Mouse (Mus musculus) bone marrow macrophage, adult 2 months (primary cell): ENCODE results near the gene Opa1. TPM values are rescaled to one million over a fixed set of nuclear protein-coding genes. Genes with fewer than 3 reads are reported as not detected.
A peak's percentile ranks its signal among the peaks of the same experiment; 100 is the strongest.

Source experiments
- H3K27ac ChIP-seq: 2 replicates; pipeline ENCODE4 v1.5.1; 2012; ENCODE audit warnings: low read depth, low read length; ENCODE audit not compliant: insufficient read depth
- H3K4me1 ChIP-seq: 2 replicates; pipeline ENCODE4 v1.6.1; 2012; ENCODE audit warnings: low read length; ENCODE audit not compliant: control insufficient read depth, insufficient read depth
- H3K4me3 ChIP-seq: 2 replicates; pipeline ENCODE4 v1.5.1; 2012; ENCODE audit warnings: mild to moderate bottlenecking, low read length, moderate library complexity; ENCODE audit not compliant: insufficient read depth
- CTCF ChIP-seq: IDR thresholded peaks from 2 replicates; pipeline ENCODE4 v1.5.1; 2012; ENCODE audit warnings: low read depth, mild to moderate bottlenecking, low read length, moderate library complexity
- POLR2A ChIP-seq: IDR thresholded peaks from 2 replicates; pipeline ENCODE4 v1.6.1; 2012; ENCODE audit warnings: mild to moderate bottlenecking, low read depth, low read length, borderline replicate concordance
- polyA plus RNA-seq: library from polyadenylated mRNA; stranded (reverse); fragments of >200 nt; gene quantifications from 2 replicates; pipeline ENCODE4 v1.2.4, GENCODE M21; 2012; ENCODE audit not compliant: missing spikeins, insufficient read depth, insufficient read length

The Opa1 gene
- polyA plus RNA-seq, result 27.3 and 30.8 TPM in 2 replicates

DNA sequence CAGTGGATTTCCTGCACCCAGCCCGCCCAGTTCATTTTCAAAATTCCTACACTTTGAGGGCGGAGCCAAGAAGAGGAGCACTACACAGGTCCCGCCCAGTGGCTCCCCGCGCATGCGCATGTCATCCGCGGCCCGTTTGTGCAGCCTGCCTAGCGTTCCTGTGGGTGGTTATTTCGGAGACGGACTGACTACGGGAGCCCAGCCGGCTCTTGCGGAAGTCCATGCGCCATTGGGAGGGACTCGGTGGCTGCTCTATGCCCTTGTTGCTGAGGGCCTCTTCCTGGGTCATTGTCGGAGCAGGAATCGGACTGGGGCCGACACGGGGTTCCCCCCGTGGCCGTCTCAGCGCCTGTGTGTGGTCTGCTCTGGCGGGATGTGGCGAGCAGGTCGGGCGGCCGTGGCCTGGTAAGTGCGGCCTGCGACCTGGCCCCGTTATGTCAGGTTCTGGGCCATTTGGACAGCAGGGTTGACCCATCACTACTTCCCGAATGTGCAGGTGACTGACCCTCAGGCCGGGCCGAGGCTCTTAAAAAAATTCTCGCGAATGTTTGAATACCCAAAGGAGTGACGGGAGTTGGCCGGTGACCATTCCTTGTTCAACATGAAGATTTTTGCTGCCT is at the start of gene Opa1:
Opa1 (plus strand) TSS at position 168 of the 620 bp plus-strand sequence.
- H3K27ac ChIP-seq, result peak within 1 kb of the TSS; percentile 41

DNA sequence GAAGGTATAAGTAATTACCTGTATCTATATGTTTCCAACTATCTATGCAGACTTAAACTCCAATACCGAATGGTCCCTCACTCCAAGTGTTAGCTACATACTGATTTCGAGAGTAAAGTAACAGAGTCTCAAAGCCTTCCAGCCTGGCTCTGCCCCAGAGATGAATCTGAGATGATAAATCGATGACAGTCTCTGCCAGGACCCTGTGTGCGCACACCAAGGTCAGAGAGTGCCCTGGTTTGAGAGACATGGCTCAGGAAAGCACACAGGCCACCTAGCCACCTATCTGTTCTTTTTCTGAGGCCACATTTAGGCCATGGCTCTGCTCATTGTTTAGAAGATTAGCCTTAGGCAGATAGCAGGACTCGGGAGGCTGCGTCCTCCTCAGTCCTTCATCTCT is 45.5 kb upstream of the Opa1 start:
- TF ChIP-seq POLR2A (no peak), CTCF (no peak)
- Histone ChIP-seq H3K27ac (no peak overlapping the region), H3K4me1 (no peaks in the 10 kb centered on the region), H3K4me3 (no peak overlapping the region)

More for the DNA sequence above, at the start of gene Opa1:
- Histone ChIP-seq H3K4me3 (peak within 1 kb of the TSS; percentile 92), H3K4me1 (peaks cover 2% of the 10 kb centered on the region; the same call in 1 of the 2 replicates)
- no peak for TF ChIP-seq POLR2A

DNA sequence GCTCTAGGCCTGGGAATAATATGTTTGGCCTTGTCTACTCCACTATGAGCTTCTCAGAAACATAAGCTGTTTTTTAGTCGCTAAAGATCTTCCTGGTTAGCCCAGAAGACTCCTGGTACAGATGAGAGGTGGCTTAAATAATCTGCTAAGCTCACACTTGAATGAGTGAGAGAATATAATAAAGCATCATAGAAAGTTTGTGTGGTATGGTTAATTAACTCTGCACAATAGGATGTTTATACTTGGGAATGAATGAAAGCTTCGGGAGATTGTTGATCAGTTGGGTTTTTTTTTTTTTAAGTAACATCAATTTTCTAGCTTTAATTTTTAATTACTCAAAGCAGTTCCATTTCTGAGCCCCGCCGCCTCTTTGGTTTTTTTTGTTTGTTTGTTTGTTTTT is 43.3 kb upstream of the Opa1 start:
- no peak overlapping the region for H3K4me3 ChIP-seq
- H3K27ac ChIP-seq, result no peak overlapping the region
- H3K4me1 ChIP-seq, result no peaks in the 10 kb centered on the region
- TF ChIP-seq POLR2A (no peak), CTCF (no peak)

DNA sequence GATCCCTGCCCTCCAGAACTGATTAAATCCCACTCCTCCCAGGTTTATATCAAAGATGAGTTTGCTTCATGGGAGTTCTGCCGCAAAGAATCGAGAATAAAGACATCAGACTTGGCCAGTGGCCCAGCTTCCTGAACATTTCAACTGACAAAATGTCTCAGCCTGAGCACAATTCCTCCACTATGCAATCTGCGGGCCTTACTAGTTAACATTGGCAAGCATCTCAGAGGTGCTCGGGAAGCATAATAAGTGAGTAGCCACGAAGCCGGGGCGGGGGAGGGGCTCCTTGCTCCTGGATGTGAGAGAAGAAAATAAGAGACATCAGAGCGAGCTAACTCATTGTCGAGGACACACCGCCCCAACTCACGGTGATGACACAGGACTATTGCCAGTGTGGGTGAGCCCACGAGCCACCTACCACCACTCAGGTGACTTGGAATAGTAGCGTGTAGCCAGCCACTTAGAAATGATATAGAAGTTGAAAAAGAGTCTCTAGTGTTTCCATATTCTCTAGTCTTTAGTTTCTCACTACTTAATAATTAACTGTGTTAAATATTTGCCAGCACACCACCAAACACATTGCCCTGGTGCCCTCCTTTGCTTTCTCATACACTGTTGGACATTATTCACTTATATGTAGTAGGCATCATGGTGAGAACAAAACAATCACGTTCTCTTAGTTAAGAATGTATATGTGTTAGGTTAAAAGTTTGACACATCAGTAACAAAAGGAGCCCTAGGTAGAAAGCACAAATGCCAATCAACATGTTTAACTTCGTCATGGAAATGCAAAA is 42.5 kb upstream of the Opa1 start:
- Histone ChIP-seq H3K27ac (no peak overlapping the region), H3K4me3 (no peak overlapping the region), H3K4me1 (no peaks in the 10 kb centered on the region)
- TF ChIP-seq POLR2A (no peak), CTCF (no peak)

DNA sequence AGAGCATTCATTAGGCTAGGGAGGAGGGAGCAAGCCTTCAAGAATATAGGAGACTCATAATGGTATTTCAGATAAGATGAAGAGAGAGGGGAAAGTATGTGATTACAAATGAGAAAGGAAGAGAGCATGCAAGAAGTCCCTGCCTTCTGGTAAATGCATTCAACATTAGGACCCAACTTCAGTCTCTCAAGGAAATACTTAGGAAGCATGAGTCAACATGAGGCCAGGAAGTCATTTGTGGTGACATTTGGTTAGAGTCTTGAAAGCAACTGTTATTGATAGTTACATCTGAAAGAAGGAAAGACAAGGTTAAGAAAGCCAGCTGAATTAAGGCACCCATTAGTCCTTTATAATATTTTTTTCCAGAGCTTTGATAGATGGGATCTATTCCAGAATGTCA is 39.2 kb upstream of the Opa1 start:
- no peak overlapping the region for H3K27ac ChIP-seq
- no peaks in the 10 kb centered on the region for H3K4me1 ChIP-seq
- no peak overlapping the region for H3K4me3 ChIP-seq
- TF ChIP-seq POLR2A (no peak), CTCF (no peak)

DNA sequence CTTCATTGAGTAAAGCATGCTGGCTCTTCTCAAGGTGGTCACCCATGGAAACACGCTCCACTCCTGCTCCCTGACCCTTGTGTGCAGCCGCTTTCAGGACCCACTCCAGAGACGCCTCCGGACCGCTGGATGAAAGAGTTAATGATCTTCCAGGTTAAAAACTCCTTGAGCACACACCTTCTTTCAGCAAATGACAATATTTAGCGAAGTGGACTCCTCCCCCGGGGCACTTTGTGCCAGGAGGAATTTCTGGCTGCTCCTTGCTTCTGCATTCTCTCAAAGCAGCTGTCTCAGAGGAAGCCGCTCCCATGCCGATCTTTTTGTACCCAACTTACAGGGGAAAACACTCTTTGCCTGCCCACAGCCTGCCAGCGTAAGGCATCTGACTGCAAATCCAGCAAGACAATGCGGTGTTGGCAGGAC is 37.9 kb upstream of the Opa1 start:
- H3K27ac ChIP-seq, result no peak overlapping the region
- H3K4me1 ChIP-seq, result no peaks in the 10 kb centered on the region
- TF ChIP-seq POLR2A (no peak), CTCF (no peak)
- no peak overlapping the region for H3K4me3 ChIP-seq

DNA sequence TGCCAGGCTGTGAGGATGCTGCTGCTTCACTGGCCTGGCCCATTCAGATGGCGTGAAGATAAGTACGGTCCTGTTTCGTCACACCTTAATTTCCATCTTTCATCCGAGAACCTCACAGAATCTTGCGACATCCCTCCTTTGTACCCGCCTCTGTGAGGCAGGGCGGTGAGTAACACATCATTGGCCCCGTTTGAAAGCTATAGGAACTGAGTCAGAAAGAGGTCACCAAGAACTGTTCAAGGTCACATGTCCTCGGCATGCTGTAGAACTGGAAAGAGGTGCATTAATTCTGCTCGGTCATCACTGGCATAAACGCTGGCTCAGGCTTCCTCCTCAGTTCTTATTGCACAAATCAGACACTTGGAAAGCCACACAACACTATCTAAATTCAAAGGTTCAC is 34.3 kb upstream of the Opa1 start, which contains the start of gene Atp13a4:
Atp13a4 (minus strand) TSS at position 36 of the 400 bp plus-strand sequence.
- no peak within 1 kb of the TSS for H3K27ac ChIP-seq
- H3K4me1 ChIP-seq, result no peaks in the 10 kb centered on the region
- H3K4me3 ChIP-seq, result no peak within 1 kb of the TSS
- no peak for TF ChIP-seq CTCF
- no peak for TF ChIP-seq POLR2A

DNA sequence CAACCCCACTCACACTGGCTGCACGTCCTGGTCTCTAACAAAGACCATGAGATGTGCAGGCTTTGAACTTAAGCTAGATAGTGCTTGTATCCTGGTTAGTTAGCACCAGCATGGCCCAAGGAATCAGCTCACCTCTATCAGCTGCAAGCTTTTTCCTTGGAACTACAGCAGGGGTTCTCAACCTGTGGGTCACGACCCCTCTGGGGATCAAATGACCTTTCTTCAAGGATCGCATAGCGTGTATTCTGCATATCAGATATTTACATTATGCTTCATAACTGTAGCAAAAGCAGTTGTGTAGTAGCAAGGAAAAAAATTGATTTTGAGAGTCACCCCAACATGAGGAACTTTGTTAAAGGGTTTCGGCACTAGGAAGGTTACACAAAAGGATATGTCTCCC is 19.5 kb upstream of the Opa1 start:
- H3K27ac ChIP-seq, result no peak overlapping the region
- TF ChIP-seq POLR2A, result no peak
- no peaks in the 10 kb centered on the region for H3K4me1 ChIP-seq
- H3K4me3 ChIP-seq, result no peak overlapping the region

DNA sequence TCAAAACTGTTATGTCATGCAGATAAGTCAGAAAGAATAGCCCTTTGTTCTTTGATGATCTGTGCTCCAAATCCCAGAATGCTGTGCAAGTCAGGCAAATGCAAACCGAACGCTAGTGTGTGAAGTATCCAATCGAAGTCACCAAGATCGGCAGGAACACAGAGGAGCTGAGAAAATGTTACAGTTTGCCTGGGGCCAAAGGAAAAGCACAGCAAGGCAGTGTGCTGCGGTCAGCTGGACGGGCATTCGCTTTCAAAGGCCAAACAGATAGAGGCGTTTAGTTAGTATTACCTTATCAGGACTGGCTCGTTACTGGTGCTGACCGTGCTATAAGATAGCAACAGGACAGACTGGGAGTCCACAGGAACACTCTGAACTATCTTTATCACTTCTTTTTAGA is 18.7 kb upstream of the Opa1 start:
- Histone ChIP-seq H3K4me3 (no peak overlapping the region), H3K4me1 (no peaks in the 10 kb centered on the region), H3K27ac (no peak overlapping the region)
- TF ChIP-seq CTCF (no peak), POLR2A (no peak)

DNA sequence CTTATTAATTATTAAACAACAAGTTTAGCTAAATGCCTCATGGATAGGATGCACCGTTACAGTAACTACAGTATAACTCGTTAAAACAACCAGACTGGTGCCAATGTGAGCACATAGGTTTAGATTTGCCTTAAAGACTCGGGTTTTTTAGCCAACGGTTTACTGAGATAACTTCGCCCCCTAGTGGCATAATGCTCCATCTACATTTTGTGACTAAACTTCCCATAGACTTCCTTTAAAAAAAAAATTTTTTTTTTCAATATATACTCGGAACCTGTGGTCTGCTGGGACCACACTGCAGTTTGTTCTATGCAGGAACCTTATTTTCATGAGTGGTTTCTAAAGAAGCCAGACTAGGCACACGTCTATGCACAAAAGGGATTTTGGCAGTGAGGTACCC is 18.3 kb upstream of the Opa1 start:
- no peak for TF ChIP-seq CTCF
- no peak for TF ChIP-seq POLR2A
- no peaks in the 10 kb centered on the region for H3K4me1 ChIP-seq
- no peak overlapping the region for H3K27ac ChIP-seq
- H3K4me3 ChIP-seq, result no peak overlapping the region
